Mouse (Mus musculus): Measurements from ENCODE around the gene 1600002K03Rik.
A peak's percentile ranks its signal among the peaks of the same experiment; 100 is the strongest.
"Not testable (repeated sequence)": the region's sequence is repeated elsewhere in the genome, so short reads cannot be mapped to it uniquely, and the experiment has no call there.

1600002K03Rik gene

DNA sequence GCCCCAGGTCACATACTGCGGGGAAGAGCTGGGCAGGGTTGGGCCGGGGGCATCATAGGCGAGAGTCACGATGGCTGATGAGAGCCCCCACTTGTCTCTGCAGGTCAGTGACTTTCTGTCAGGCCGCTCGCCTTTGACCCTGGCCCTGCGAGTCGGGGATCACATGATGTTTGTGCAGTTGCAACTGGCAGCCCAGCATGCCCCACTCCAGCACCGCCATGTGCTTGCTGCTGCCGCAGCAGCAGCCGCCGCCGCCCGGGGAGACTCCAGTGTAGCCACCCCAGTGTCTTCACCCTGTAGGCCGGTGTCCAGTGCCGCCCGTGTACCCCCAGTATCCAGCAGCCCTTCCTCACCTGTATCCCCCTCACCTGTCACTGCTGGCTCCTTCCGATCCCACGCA, 19.0 kb upstream of the 1600002K03Rik start:
- DNase-seq (ENCODE audit: low spot score in 2 of 2): no peak

GRCm38 (mm10) chr10:80154384-80154783, 18.4 kb upstream of the 1600002K03Rik start:
- no peak for DNase-seq (ENCODE audit: low spot score in 2 of 2)

DNA sequence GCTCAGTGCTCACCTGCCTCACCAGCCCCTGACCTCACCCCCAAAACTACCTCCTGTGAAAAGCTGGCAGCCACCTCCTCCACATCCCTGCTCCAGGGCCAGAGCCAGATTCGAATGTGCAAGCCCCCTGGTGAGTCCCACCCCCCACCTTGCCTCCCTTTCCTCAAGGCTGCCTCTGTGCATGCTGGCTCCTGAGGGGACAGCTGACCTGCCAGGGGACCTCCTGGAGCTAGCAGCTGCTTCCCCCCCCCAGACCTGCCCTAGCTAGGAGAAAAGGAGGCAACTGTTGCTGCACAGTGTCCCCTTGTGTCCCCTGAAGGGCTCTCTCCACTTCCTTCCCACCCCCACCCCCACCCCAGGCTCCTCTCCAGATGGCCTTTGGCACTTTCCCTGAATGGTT, 17.5 kb upstream of the 1600002K03Rik start:
- DNase-seq (ENCODE audit: low spot score in 2 of 2): no peak

DNA sequence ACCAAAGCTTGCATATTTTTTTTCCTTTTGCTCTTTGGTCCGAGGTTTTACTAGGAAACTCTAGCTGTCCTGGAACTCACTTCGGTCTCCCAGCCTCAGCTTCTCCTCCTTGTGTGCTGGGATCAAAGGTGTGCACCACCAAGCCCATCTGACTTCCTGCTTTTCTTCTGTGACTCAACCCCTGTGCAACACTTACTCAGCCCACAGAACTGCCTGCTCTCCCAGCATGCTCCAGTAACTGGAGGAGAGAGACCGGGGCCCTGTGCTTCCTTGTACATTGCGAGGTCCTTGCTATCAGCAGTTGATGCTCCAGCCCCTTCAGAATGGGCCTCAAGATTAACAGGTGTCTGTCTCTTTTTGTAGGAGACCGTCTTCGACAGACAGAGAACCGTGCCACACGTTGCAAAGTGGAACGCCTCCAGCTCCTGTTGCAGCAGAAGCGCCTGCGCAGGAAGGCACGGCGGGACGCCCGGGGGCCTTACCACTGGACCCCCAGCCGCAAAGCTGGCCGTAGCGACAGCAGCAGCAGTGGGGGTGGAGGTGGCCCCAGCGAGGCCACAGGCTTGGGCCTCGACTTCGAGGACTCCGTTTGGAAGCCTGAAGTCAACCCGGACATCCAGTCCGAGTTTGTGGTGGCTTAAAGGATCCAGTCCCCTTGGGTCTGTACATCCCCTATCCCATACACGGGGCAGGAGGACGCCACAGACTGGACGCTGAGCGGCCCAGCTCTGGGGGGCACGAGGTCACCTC, 16.6 kb upstream of the 1600002K03Rik start:
- DNase-seq (ENCODE audit: low spot score in 2 of 2): no peak

GRCm38 (mm10) chr10:80156752-80157053, 16.0 kb upstream of the 1600002K03Rik start:
- no peak for DNase-seq (ENCODE audit: low spot score in 2 of 2)

DNA sequence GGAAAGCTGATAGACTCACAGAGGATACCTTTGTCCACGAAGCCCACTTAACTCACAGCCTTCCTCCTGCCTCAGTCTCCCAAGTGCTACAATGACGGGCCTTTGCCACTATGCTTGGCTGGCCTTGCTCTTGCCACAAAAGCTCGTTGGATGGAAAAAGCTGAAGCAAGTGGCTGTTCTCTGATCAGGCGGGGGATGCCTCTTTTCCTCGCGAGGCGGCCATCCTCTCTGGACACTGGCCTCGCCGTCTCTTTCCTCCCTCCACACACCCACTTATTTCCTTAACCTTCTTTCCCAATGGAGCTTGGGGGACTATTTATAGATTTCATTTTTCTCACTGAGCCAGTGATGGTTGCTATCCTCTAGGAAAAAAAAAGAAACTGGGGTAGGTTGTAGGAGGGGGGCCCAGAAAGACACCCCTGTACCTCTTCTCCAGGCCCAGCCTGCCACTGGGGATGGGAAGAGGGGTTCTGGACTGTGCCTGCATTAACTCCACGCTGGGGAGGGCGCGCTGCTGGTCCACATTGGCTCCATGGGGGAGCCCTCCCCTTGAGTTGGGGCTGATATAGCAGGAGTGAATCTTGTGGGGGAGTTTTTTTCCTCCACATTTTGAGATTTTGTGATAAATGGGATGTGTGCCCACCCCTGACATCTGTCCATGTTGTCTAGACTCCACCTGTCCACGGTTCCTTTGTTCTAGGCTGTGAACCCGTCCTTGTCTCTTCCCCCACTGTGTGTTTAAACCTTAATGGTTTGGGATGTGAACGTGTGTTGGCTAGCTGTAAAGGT, 15.4 kb upstream of the 1600002K03Rik start:
- DNase-seq (ENCODE audit: low spot score in 2 of 2): no peak

GRCm38 (mm10) chr10:80158307-80158986, 14.3 kb upstream of the 1600002K03Rik start:
- no peak for DNase-seq (ENCODE audit: low spot score in 2 of 2)

- no peak for DNase-seq (ENCODE audit: low spot score in 2 of 2)
Measured at GRCm38 (mm10) chr10:80159021-80159560, 13.7 kb upstream of the 1600002K03Rik start.

- peak; percentile 93 to 97 for DNase-seq (ENCODE audit: low spot score in 2 of 2)
Measured at GRCm38 (mm10) chr10:80159561-80160454, 12.9 kb upstream of the 1600002K03Rik start.

- DNase-seq (ENCODE audit: low spot score in 2 of 2): no peak
Measured at GRCm38 (mm10) chr10:80160455-80161371, 12.0 kb upstream of the 1600002K03Rik start.

DNA sequence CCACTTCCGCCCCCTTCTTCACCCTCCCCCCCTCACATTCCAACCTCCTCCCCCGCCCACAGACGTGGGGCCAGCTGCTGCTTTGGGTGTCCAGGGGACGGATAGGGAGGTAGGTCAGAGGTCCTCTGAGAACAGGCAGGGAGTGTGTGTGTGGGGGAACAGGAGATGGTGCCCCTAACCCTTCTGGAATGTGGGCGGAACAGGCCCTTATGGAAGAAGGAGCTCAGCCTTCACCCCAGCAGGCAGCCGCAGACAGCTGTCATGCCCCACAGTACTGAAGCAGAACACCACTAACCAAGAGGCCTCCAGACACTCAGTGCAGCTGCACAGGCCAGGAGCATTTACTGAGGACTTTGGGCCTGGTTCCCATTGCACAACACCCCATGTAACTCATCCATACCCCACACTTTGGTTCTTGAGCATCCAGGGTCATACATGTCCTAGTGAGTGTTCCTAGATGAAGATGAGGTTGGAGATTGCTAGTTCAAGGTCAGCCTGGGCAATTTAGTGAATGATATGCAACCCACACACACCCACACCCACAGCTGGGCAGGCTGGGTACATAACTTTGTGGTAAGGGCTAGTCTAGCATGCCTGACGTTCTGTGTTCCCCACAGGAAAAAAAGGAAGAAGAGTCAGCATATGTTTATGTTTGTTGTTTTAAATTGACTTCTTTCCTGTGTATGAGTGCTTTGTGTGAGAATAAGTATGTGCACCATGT, 11.1 kb upstream of the 1600002K03Rik start:
- DNase-seq (ENCODE audit: low spot score in 2 of 2): no peak

- no peak for DNase-seq (ENCODE audit: low spot score in 2 of 2)
Measured at GRCm38 (mm10) chr10:80162243-80162608, 10.5 kb upstream of the 1600002K03Rik start.

- no peak for DNase-seq (ENCODE audit: low spot score in 2 of 2)
Measured at GRCm38 (mm10) chr10:80162716-80163299, 9.9 kb upstream of the 1600002K03Rik start.

DNA sequence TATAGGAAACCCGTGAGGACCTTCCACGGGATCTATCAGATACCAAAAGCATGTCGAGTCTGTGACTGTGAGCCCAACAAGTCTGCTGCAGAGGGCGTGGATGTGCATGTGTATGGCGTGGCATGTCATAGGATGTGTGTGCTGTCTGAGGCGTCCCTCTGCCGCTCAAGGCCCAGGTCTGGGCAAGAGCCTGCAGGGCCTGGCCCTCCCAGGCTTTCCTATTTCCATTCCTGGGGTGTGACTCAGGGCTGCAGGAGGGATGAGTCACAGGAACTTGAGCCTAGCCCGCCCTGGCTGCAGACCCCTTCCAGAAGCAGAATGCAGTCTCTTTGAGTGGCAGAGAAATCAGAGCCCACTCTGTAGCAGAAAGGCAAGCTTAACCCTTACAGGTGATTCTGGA, 9.0 kb upstream of the 1600002K03Rik start:
- DNase-seq (ENCODE audit: low spot score in 2 of 2): no peak

DNA sequence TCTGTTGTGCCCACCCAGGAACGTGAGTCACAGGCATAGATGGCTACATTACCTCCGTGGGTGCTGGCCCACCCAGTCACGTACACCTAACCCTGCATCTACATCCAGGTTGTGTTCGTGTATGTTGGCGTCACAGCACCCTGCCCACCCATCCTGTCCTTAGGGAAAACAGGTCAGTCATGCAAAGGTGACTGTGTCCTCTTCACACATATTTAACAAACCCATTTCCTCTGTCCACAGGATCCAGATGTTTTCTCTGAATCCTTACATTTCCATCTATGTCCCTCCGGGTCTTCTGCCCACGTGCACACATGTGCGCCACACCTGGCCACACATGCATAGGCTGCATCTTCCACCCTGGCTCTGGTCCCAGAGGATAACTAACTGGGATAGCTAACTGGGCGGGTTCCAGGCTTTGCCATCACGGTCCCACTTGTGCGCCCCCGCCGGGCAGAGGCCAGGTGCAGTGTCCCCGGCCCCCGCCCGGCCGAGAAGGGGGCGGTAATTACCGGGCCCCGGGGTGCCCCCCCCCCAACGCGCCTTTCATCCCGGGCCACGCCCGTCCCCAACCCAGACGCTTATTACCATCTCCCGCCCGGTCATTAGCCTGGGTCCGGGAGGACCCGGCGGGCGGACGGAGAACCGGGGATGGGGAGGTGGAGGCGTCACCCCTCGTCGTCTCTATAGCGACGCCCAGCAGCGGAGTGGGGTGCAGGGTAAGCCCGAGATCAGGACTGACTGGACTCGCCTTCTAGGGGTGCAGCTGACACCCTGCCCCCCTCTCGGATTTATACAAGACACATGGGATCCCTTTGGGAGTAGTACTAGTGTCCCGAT, 8.4 kb upstream of the 1600002K03Rik start:
- no peak for DNase-seq (ENCODE audit: low spot score in 2 of 2)

GRCm38 (mm10) chr10:80164998-80165344, 7.8 kb upstream of the 1600002K03Rik start:
- DNase-seq (ENCODE audit: low spot score in 2 of 2): peak; percentile 94 to 98

DNA sequence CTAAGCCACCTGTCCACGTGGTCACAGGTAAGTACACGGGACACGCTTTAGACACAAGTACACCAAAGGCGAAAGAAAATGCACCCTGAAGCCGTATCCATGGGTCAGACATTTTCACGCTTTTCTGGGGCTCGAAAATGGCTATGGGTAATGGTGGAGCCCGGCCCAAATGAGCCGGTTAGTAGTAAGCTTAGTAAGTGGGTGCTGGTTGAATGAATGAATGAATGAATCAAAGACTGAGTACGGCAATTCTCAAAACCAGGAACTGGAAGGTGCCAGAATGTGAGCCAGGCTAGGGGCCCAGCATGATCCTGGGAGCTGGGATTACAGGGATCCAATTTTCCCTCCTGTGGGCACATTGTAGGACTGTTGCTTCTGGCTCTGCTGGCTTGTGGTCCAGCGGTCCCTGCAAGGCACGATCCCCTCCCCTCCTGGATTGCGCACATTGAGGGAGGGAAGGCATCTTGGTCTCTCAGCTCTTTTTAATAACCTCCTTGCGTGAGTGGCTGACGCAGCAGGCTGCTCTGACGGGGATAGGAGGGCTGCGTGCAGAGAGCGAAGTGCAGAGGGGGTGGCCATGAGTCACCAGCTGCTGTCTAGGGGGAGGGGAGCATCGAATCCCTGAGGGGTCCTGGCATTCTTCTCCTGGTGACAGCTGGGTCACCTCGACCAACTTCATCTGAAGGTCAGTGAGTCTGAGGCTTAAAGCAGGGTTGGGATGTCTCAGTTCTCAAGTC, 7.2 kb upstream of the 1600002K03Rik start, which contains the start of gene Cirbp:
Gene Cirbp (plus strand): TSS at position 594 of the 737 bp plus-strand sequence.
- DNase-seq (ENCODE audit: low spot score in 2 of 2): peak in 1 of 2 experiments; percentile 57

- DNase-seq (ENCODE audit: low spot score in 2 of 2): not testable (repeated sequence)
Measured at GRCm38 (mm10) chr10:80166136-80166535, 6.6 kb upstream of the 1600002K03Rik start.

Data from frontal cortex, postnatal 25 days (tissue).